Mouse (Mus musculus) 3T3-L1 (cell line): ENCODE measurements around the gene Cep72.
"Not testable (repeated sequence)": the region's sequence is repeated elsewhere in the genome, so short reads cannot be mapped to it uniquely, and the experiment has no call there.

Experiments used
- DNase-seq: peaks from one replicate; pipeline ENCODE4 v3.0.0-alpha.2; 2015; ENCODE audit warnings: low read depth, low spot score

Gene Cep72

DNA sequence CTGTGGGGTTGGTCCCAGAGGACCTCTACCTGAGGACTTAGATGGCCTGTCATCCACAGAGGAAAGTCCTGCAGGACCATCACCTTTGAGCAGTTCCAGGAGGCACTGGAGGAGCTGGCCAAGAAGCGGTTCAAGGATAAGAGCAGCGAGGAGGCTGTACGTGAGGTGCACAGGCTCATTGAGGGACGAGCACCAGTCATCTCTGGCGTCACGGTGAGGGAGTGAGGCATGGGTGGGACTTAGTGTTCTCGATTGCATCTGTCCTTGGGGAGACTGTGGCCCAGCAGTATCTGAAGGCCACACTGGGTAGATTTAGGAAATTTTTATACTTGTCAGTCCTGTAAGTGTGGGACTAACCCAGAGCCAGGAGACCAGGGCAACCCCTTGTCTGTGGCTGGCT is 31.4 kb downstream of the Cep72 start:
- DNase-seq: no peak

GRCm38 (mm10) chr13:74029013-74029412 is 33.1 kb downstream of the Cep72 start:
- no peak for DNase-seq

DNA sequence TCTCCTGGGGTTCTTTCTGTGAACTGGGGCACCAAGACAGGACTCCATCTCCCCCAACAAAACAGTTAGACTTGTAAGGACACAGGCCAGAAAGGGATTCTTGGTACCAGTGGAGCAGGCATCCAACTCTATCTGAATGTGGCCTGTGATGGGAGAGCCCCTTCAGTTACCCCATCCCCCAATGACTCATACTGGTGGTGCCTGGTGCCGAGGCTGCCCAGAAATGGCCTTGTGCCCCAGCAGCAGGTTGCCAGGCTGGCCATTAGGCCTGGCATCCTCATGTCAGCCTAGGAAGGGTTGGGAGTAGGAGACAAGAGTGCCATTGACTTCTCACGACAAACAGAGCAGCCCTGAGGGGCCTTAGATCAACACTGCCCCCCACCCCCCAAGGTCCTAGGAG is 34.0 kb downstream of the Cep72 start:
- DNase-seq: no peak

- DNase-seq: peak; percentile 49
Measured at GRCm38 (mm10) chr13:74026215-74026614, 35.9 kb downstream of the Cep72 start.

- no peak for DNase-seq
Measured at GRCm38 (mm10) chr13:74025151-74026081, 36.7 kb downstream of the Cep72 start.

- DNase-seq: not testable (repeated sequence)
Measured at GRCm38 (mm10) chr13:74019006-74019405, 43.1 kb downstream of the Cep72 start.

DNA sequence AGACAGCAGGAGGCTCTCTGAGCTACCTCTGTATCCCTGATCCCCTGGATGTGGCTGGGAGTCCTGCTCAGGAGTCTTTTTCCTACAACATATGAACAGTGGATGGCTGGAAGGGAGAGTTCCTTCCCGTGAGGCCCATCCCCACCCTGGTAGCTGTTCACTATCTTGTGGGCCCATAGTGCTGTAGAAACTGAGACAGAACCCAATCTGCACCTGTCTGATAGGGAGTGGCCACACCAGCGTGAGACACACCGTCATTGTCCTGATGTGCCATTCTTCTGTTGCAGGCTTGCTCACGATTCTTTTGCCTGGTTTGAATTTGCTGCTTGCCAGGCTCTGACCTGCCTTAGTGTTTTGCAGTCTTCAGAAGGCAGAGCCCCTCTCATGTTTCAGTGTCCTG is 44.7 kb downstream of the Cep72 start:
- DNase-seq: no peak

- DNase-seq: no peak
Measured at GRCm38 (mm10) chr13:74015908-74016307, 46.2 kb downstream of the Cep72 start.

DNA sequence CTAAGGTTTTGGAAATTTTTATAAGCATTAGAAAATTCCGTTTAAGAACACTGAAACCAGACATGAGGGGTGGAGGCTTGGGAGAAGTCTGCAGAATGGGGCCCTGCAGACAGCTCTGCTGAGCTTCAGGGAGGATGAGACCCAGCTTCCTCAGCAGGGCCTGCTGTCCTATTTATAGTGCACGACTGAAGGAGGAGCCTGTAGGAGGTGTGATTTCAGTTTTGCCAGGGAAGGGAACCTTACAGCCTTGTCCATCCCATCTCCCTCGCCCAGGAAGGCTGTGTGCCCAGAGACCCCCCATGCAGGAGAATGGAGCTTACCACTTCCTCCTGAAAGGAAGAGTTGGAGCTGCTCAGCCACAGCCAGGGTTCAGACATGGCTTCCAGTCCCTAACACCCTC is 51.4 kb downstream of the Cep72 start:
- DNase-seq: no peak

- DNase-seq: no peak
Measured at GRCm38 (mm10) chr13:74009791-74010614, 52.1 kb downstream of the Cep72 start.

- DNase-seq: no peak
Measured at GRCm38 (mm10) chr13:74008948-74009718, 53.0 kb downstream of the Cep72 start, which contains the start of gene Tppp. Gene Tppp, plus strand, starts transcription at chr13:74009407.

GRCm38 (mm10) chr13:74008216-74008615 is 53.9 kb downstream of the Cep72 start:
- DNase-seq: not testable (repeated sequence)

DNA sequence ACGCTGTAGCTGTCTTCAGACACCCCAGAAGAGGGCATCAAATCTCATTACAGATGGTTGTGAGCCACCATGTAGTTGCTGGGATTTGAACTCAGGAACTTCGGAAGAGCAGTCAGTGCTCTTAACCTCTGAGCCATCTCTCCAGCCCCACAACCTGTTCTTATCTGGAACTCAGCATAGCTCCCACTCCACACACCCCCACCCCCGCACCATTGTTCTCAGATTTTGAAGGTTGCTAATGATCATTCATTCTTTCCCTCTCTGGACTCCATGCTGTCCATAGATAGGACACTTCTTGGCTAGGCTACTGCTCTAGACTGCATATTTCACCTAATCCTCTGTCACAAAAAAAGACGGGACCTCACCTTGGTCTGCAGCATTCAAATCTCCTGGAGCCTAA is 55.2 kb downstream of the Cep72 start:
- not testable (repeated sequence) for DNase-seq

GRCm38 (mm10) chr13:74001492-74001891 is 60.6 kb downstream of the Cep72 start:
- DNase-seq: peak; percentile 8

GRCm38 (mm10) chr13:74000961-74001360 is 61.1 kb downstream of the Cep72 start:
- no peak for DNase-seq

DNA sequence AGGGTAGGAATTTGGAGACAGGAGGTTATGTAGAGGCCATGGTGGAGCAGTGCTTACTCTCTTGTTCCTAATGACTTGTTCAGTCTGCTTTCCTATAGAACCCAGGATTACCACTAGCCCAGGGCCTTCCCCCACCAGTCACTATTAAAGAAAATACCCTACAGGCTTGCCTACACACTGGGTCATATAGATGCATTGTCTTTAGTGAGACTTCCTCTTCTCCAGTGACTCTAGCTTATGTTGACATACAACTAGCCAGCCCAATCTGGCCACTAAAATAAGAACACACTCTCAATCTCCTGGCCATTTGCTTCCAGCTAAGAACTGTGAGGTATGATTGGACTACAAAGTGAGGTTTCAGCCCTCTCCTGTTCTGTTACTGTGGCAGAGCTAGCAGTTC is 61.6 kb downstream of the Cep72 start:
- DNase-seq: no peak

DNA sequence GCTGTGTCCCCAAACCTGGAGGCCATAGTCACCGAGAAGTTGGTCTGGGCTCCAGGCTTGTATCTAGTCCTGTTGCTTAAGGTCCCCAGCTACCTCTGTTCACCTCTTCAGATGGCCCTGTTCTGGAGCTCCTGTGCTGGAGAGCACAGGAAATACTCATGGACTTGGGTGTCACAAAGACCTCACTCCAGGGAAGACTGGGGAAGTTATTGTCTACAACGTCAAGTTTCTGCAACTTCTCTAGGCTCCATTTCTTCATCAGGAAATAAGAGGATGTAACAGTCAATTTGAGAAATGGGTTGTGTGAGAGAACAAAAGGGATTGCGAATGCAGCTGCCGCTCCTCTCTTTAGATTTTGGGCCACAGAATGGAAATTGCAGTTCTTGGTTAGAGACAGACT is 65.6 kb downstream of the Cep72 start:
- DNase-seq: no peak

- no peak for DNase-seq
Measured at GRCm38 (mm10) chr13:73991267-73991666, 70.8 kb downstream of the Cep72 start.

- DNase-seq: no peak
Measured at GRCm38 (mm10) chr13:73990761-73991160, 71.3 kb downstream of the Cep72 start.

DNA sequence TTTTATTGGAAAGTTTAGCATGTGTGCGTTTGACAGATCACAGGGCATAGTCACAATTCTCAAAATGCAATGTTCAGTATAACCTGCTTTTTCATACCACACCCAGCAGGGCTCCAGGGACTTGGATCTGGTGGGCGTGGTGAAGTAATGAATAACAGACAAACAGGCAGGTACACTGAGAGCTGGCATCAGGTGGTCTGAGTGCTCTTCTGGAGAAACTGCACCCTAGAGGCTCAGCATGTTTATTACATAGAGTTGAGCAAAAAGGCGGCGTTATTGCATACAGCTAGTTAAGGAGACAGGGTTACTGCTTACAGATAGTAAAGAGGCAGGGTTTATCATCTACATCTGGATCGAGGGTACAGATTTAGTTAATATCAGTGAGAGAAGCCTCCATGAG is 71.8 kb downstream of the Cep72 start:
- DNase-seq: no peak
